Mouse (Mus musculus) lung, adult 2 months (tissue): Measurements from ENCODE around the gene Lysmd3.

Experiments used
- CTCF ChIP-seq: fragments of 200-500 bp; IDR thresholded peaks from 2 replicates; pipeline ENCODE4 v1.5.1; 2011; ENCODE audit warnings: mild to moderate bottlenecking, low read length, control low read depth; ENCODE audit not compliant: insufficient read depth
- POLR2A ChIP-seq: fragments of 200-500 bp; IDR thresholded peaks from 2 replicates; pipeline ENCODE4 v1.6.1; 2011; ENCODE audit warnings: low read depth, mild to moderate bottlenecking, control low read depth, low read length, borderline replicate concordance; ENCODE audit errors: extremely low read depth

GRCm38 (mm10) chr13:81706311-81706710 is 48.8 kb downstream of the Lysmd3 start:
- TF ChIP-seq POLR2A, result no peak
- no peak for TF ChIP-seq CTCF
